Mouse (Mus musculus) C2C12 (cell line): Measurements from ENCODE around the gene Ptges3l. TPM values are rescaled to one million over a fixed set of nuclear protein-coding genes. Genes with fewer than 3 reads are reported as not detected.

Experiments
- H3K27me3 ChIP-seq: one replicate; pipeline ENCODE4 v1.6.1; 2011; ENCODE audit not compliant: control insufficient read depth, insufficient read depth, insufficient read length
- H3K36me3 ChIP-seq: one replicate; pipeline ENCODE4 v1.6.1; 2011; ENCODE audit not compliant: control insufficient read depth, insufficient read depth
- H3K4me3 ChIP-seq: one replicate; pipeline ENCODE4 v1.5.1; 2011; ENCODE audit warnings: mild to moderate bottlenecking, control low read depth; ENCODE audit not compliant: poor library complexity, insufficient read depth, severe bottlenecking
- H3K79me2 ChIP-seq: one replicate; pipeline ENCODE4 v1.6.1; 2011; ENCODE audit not compliant: control insufficient read depth, insufficient read depth
- H3K79me3 ChIP-seq: one replicate; pipeline ENCODE4 v1.6.1; 2011; ENCODE audit warnings: low read depth, control low read depth
- H3ac ChIP-seq: one replicate; pipeline ENCODE3; 2011; ENCODE audit warnings: low read depth; ENCODE audit not compliant: control insufficient read depth, insufficient read length
- CEBPB ChIP-seq: IDR thresholded peaks from one replicate; pipeline ENCODE4 v1.6.1; 2011; ENCODE audit warnings: low read depth, mild to moderate bottlenecking, control low read depth, moderate library complexity
- CTCF ChIP-seq: IDR thresholded peaks from one replicate; pipeline ENCODE4 v1.5.1; 2011; ENCODE audit not compliant: control insufficient read depth, insufficient read depth, insufficient read length
- FOSL1 ChIP-seq: IDR thresholded peaks from one replicate; pipeline ENCODE4 v1.8.0; 2011; ENCODE audit warnings: mild to moderate bottlenecking, low read length; ENCODE audit not compliant: poor library complexity, insufficient read depth, severe bottlenecking
- MAX ChIP-seq: IDR thresholded peaks from one replicate; pipeline ENCODE4 v1.6.1; 2011; ENCODE audit warnings: mild to moderate bottlenecking, control low read depth
- MYOD1 ChIP-seq: IDR thresholded peaks from one replicate; pipeline ENCODE4 v1.6.1; 2011; ENCODE audit warnings: low read depth; ENCODE audit not compliant: control insufficient read depth, insufficient read length
- MYOG ChIP-seq: IDR thresholded peaks from one replicate; pipeline ENCODE4 v1.6.1; 2011; ENCODE audit not compliant: control insufficient read depth, insufficient read length; ENCODE audit errors: extremely low read depth
- USF1 ChIP-seq: IDR thresholded peaks from one replicate; pipeline ENCODE4 v1.6.1; 2011; ENCODE audit warnings: low read depth, mild to moderate bottlenecking, control low read depth, moderate library complexity
- polyA plus RNA-seq: library from polyadenylated mRNA; unstranded; fragments of >200 nt; fragmentation: generic; extraction: Trizol; gene quantifications from one replicate; pipeline ENCODE4 v1.2.1, GENCODE M21; 2012; ENCODE audit warnings: missing spikeins

Gene Ptges3l
- polyA plus RNA-seq, 1 experiment = 19.2 TPM

DNA sequence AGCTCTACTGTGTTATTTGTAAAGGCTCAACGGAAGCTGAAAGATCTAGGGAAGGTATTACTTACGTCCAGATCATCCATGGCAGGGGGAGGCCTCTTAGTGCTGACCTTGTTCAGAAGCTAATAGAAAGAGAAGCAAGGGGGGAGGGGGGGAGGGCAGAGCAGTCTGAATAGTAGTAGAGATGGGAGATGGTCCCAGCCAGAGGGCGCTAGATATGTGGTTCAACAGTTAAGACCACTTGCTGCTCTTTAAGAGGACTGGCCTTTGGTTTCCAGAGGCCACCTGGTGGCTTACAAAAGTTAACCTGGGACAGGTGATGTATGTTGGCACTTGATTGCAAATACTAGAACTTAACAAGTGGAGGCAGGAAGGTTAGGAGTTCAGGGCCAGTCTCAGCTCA, 5.5 kb downstream of the Ptges3l start:
- TF ChIP-seq CTCF = no peak
- TF ChIP-seq CEBPB = no peak
- TF ChIP-seq MYOG = no peak
- TF ChIP-seq MYOD1 = no peak
- no peak for TF ChIP-seq USF1
- TF ChIP-seq MAX = no peak
- TF ChIP-seq FOSL1 = no peak
- H3K79me3 ChIP-seq = no peaks in the 10 kb centered on the region
- no peak overlapping the region for H3ac ChIP-seq
- H3K27me3 ChIP-seq = no peaks in the 10 kb centered on the region
- H3K36me3 ChIP-seq = no peaks in the 10 kb centered on the region
- H3K79me2 ChIP-seq = peaks cover 14% of the 10 kb centered on the region
- H3K4me3 ChIP-seq = no peak overlapping the region

- no peak for TF ChIP-seq FOSL1
- no peak for TF ChIP-seq MAX
- TF ChIP-seq MYOG = no peak
- TF ChIP-seq MYOD1 = no peak
- TF ChIP-seq USF1 = no peak
- TF ChIP-seq CTCF = no peak
- no peak for TF ChIP-seq CEBPB
- H3ac ChIP-seq = no peak overlapping the region
- no peak overlapping the region for H3K4me3 ChIP-seq
Measured at GRCm38 (mm10) chr11:101418991-101419390, 6.1 kb downstream of the Ptges3l start.

DNA sequence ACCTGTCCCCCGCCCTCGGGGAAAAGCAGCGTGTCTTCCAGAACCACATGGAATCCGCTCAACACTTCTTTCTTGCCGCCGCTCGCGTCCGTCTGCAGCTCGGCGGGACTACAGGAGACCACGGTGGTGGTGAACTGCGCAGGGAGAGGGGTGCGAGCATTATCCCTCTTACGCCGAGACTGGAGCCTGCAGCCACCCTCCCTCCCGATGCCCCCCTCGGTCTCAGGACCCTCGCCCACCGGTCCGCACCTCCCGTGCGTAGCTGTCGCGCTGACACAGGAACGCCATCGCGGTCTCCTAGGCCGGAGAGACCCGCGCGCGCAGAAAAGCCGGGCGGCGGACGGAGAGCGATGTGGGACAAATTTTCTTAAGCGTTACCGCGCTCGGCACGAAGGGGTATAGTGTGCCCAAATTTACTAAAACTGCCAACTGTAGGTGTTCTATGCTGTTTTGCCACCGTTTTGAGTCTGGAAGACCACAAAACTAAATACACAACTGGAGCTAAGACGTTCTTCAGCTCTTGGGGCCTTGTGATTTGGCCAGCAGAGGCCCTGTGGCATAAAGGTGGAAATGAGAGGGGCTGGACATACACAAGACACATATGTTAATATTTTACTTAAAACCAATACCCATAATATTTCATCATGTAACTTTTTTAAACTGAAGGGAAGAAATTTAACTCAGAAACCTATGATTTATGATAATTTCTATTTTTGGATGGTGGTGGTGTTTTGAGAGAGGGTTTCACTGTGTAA, 7.9 kb downstream of the Ptges3l start, which contains the start of gene Aarsd1:
Aarsd1 (minus strand) TSS at position 515 of the 755 bp plus-strand sequence.
- no peak for TF ChIP-seq FOSL1
- TF ChIP-seq CTCF = no peak
- no peak for TF ChIP-seq CEBPB
- no peak for TF ChIP-seq MAX

More at GRCm38 (mm10) chr11:101418991-101419390, 6.1 kb downstream of the Ptges3l start:
- Histone ChIP-seq H3K79me2 (peaks cover 14% of the 10 kb centered on the region), H3K27me3 (no peaks in the 10 kb centered on the region), H3K79me3 (no peaks in the 10 kb centered on the region), H3K36me3 (peaks cover 3% of the 10 kb centered on the region)

GRCm38 (mm10) chr11:101416433-101417100, 8.6 kb downstream of the Ptges3l start:
- TF ChIP-seq MYOD1 = no peak
- TF ChIP-seq MYOG = no peak
- TF ChIP-seq FOSL1 = no peak
- TF ChIP-seq CEBPB = no peak
- TF ChIP-seq CTCF = no peak
- no peak for TF ChIP-seq MAX
- TF ChIP-seq USF1 = no peak
- Histone ChIP-seq H3K36me3 (peaks cover 21% of the 10 kb centered on the region), H3K79me2 (peaks cover 14% of the 10 kb centered on the region), H3K79me3 (no peaks in the 10 kb centered on the region), H3K27me3 (no peaks in the 10 kb centered on the region), H3K4me3 (peak overlapping the region; percentile 84), H3ac (peak overlapping the region; percentile 73)

More for the DNA sequence above, 7.9 kb downstream of the Ptges3l start, which contains the start of gene Aarsd1:
- Histone ChIP-seq H3ac (peak within 1 kb of the TSS; percentile 73), H3K79me3 (no peaks in the 10 kb centered on the region), H3K36me3 (peaks cover 14% of the 10 kb centered on the region), H3K4me3 (peak within 1 kb of the TSS; percentile 84), H3K79me2 (peaks cover 14% of the 10 kb centered on the region), H3K27me3 (no peaks in the 10 kb centered on the region)

DNA sequence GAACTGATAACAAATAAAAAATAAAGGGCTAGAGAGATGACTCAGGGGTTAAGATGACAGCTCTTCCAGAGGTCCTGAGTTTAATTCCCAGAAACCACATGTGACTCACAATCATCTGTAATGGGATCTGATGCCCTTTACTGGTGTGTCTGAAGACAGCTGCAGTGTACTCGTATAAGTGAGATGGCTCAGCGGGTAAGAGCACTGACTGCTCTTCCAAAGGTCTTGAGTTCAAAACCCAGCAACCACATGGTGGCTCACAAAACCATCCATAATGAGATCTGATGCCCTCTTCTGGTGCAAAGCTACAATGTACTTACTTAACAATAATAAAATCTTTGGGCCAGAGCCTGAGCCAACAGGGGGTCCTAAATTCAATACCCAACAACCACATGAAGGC, 9.8 kb downstream of the Ptges3l start:
- peaks cover 14% of the 10 kb centered on the region for H3K79me2 ChIP-seq
- no peak overlapping the region for H3ac ChIP-seq
- no peak for TF ChIP-seq CEBPB
- TF ChIP-seq FOSL1 = peak; percentile 56
- peak; percentile 70 for TF ChIP-seq USF1
- no peak for TF ChIP-seq MYOG
- peak; percentile 69 for TF ChIP-seq MYOD1
- TF ChIP-seq CTCF = no peak
- peak; percentile 84 for TF ChIP-seq MAX
- peaks cover 32% of the 10 kb centered on the region for H3K36me3 ChIP-seq
- no peaks in the 10 kb centered on the region for H3K27me3 ChIP-seq
- no peaks in the 10 kb centered on the region for H3K79me3 ChIP-seq
- H3K4me3 ChIP-seq = no peak overlapping the region
